Mouse (Mus musculus): ENCODE data around the gene Ccdc183. TPM values are rescaled to one million over a fixed set of nuclear protein-coding genes. Genes with fewer than 3 reads are reported as not detected.

Ccdc183 gene
- polyA plus RNA-seq, 1 experiment, result 0.15 TPM

- TF ChIP-seq GATA1 (IDR thresholded peaks at IDR 0.05; ENCODE audit: borderline replicate concordance, low read length) (no peak), FLI1 (IDR thresholded peaks at IDR 0.05; ENCODE audit: low read length) (no peak)
- no peaks in the 10 kb centered on the region for H3K36me3 ChIP-seq (replicated peaks; ENCODE audit: low read length)
- peaks cover 6% of the 10 kb centered on the region for H3K4me1 ChIP-seq
- H3K9me3 ChIP-seq, result no peaks in the 10 kb centered on the region
- peaks cover 81% of the 10 kb centered on the region for H3K27me3 ChIP-seq (replicated peaks)
- H3K4me3 ChIP-seq (replicated peaks), result no peak within 1 kb of the TSS
Measured at GRCm38 (mm10) chr2:25652902-25653301, 35.4 kb upstream of the Ccdc183 start, which contains the start of gene Lcn8. TSS of gene Lcn8 (plus strand) at chr2:25653120.

- Histone ChIP-seq H3K9me3 (no peaks in the 10 kb centered on the region), H3K4me3 (replicated peaks) (no peak overlapping the region), H3K36me3 (replicated peaks; ENCODE audit: low read length) (no peaks in the 10 kb centered on the region), H3K27me3 (replicated peaks) (peaks cover 55% of the 10 kb centered on the region), H3K4me1 (no peaks in the 10 kb centered on the region)
- no peak for TF ChIP-seq FLI1 (IDR thresholded peaks at IDR 0.05; ENCODE audit: low read length)
- no peak for TF ChIP-seq GATA1 (IDR thresholded peaks at IDR 0.05; ENCODE audit: borderline replicate concordance, low read length)
Measured at GRCm38 (mm10) chr2:25639890-25640289, 22.4 kb upstream of the Ccdc183 start.

- Histone ChIP-seq H3K27me3 (replicated peaks) (peaks cover 47% of the 10 kb centered on the region), H3K9me3 (no peaks in the 10 kb centered on the region), H3K4me3 (replicated peaks) (no peak overlapping the region), H3K4me1 (peaks cover 3% of the 10 kb centered on the region), H3K36me3 (replicated peaks; ENCODE audit: low read length) (no peaks in the 10 kb centered on the region)
- no peak for TF ChIP-seq GATA1 (IDR thresholded peaks at IDR 0.05; ENCODE audit: borderline replicate concordance, low read length)
- TF ChIP-seq FLI1 (IDR thresholded peaks at IDR 0.05; ENCODE audit: low read length), result no peak
Measured at GRCm38 (mm10) chr2:25634046-25634445, 16.6 kb upstream of the Ccdc183 start.

- Histone ChIP-seq H3K27me3 (replicated peaks) (peaks cover 47% of the 10 kb centered on the region), H3K4me3 (replicated peaks) (no peak overlapping the region), H3K4me1 (peaks cover 6% of the 10 kb centered on the region), H3K9me3 (no peaks in the 10 kb centered on the region), H3K36me3 (replicated peaks; ENCODE audit: low read length) (no peaks in the 10 kb centered on the region)
- TF ChIP-seq GATA1 (IDR thresholded peaks at IDR 0.05; ENCODE audit: borderline replicate concordance, low read length), result no peak
- no peak for TF ChIP-seq FLI1 (IDR thresholded peaks at IDR 0.05; ENCODE audit: low read length)
Measured at GRCm38 (mm10) chr2:25633616-25634015, 16.1 kb upstream of the Ccdc183 start.

- TF ChIP-seq GATA1 (IDR thresholded peaks at IDR 0.05; ENCODE audit: borderline replicate concordance, low read length) (no peak), FLI1 (IDR thresholded peaks at IDR 0.05; ENCODE audit: low read length) (no peak)
- H3K4me1 ChIP-seq, result peaks cover 10% of the 10 kb centered on the region
- H3K36me3 ChIP-seq (replicated peaks; ENCODE audit: low read length), result no peaks in the 10 kb centered on the region
- no peaks in the 10 kb centered on the region for H3K9me3 ChIP-seq
- no peak overlapping the region for H3K4me3 ChIP-seq (replicated peaks)
- peaks cover 70% of the 10 kb centered on the region for H3K27me3 ChIP-seq (replicated peaks)
Measured at GRCm38 (mm10) chr2:25628738-25629137, 11.3 kb upstream of the Ccdc183 start.

- peaks cover 69% of the 10 kb centered on the region for H3K27me3 ChIP-seq (replicated peaks)
- peaks cover 10% of the 10 kb centered on the region for H3K4me1 ChIP-seq
- H3K4me3 ChIP-seq (replicated peaks), result peak within 1 kb of the TSS; percentile 33
- H3K36me3 ChIP-seq (replicated peaks; ENCODE audit: low read length), result no peaks in the 10 kb centered on the region
- no peaks in the 10 kb centered on the region for H3K9me3 ChIP-seq
- TF ChIP-seq GATA1 (IDR thresholded peaks at IDR 0.05; ENCODE audit: borderline replicate concordance, low read length) (no peak), FLI1 (IDR thresholded peaks at IDR 0.05; ENCODE audit: low read length) (no peak)
Measured at GRCm38 (mm10) chr2:25627811-25628210, 10.3 kb upstream of the Ccdc183 start, which contains the start of gene Fcna. TSS of gene Fcna (minus strand) at chr2:25628030.

- Histone ChIP-seq H3K4me3 (replicated peaks) (no peak overlapping the region), H3K36me3 (replicated peaks; ENCODE audit: low read length) (no peaks in the 10 kb centered on the region), H3K9me3 (no peaks in the 10 kb centered on the region), H3K4me1 (peaks cover 21% of the 10 kb centered on the region), H3K27me3 (replicated peaks) (peaks cover 71% of the 10 kb centered on the region)
- TF ChIP-seq GATA1 (IDR thresholded peaks at IDR 0.05; ENCODE audit: borderline replicate concordance, low read length), result no peak
- no peak for TF ChIP-seq FLI1 (IDR thresholded peaks at IDR 0.05; ENCODE audit: low read length)
Measured at GRCm38 (mm10) chr2:25625986-25626385, 8.5 kb upstream of the Ccdc183 start.

- no peaks in the 10 kb centered on the region for H3K9me3 ChIP-seq
- H3K4me3 ChIP-seq (replicated peaks), result peak within 1 kb of the TSS; percentile 88
- no peak for TF ChIP-seq GATA1 (IDR thresholded peaks at IDR 0.05; ENCODE audit: borderline replicate concordance, low read length)
- TF ChIP-seq FLI1 (IDR thresholded peaks at IDR 0.05; ENCODE audit: low read length), result no peak
- peaks cover 88% of the 10 kb centered on the region for H3K27me3 ChIP-seq (replicated peaks)
- peaks cover 21% of the 10 kb centered on the region for H3K4me1 ChIP-seq
- H3K36me3 ChIP-seq (replicated peaks; ENCODE audit: low read length), result no peaks in the 10 kb centered on the region
Measured at GRCm38 (mm10) chr2:25621229-25622200, 4.0 kb upstream of the Ccdc183 start, which contains the start of gene Tmem141. TSS of gene Tmem141 (minus strand) at chr2:25622005.

GRCm38 (mm10) chr2:25620852-25621228, 3.4 kb upstream of the Ccdc183 start:
- no peaks in the 10 kb centered on the region for H3K36me3 ChIP-seq (replicated peaks; ENCODE audit: low read length)
- TF ChIP-seq FLI1 (IDR thresholded peaks at IDR 0.05; ENCODE audit: low read length), result no peak
- no peak for TF ChIP-seq GATA1 (IDR thresholded peaks at IDR 0.05; ENCODE audit: borderline replicate concordance, low read length)
- peak overlapping the region; percentile 88 for H3K4me3 ChIP-seq (replicated peaks)
- H3K27me3 ChIP-seq (replicated peaks), result peaks cover 88% of the 10 kb centered on the region
- H3K4me1 ChIP-seq, result peaks cover 21% of the 10 kb centered on the region
- no peaks in the 10 kb centered on the region for H3K9me3 ChIP-seq

- Histone ChIP-seq H3K9me3 (no peaks in the 10 kb centered on the region), H3K4me3 (replicated peaks) (no peak overlapping the region), H3K36me3 (replicated peaks; ENCODE audit: low read length) (no peaks in the 10 kb centered on the region), H3K27me3 (replicated peaks) (peaks cover 89% of the 10 kb centered on the region), H3K4me1 (peaks cover 21% of the 10 kb centered on the region)
- no peak for TF ChIP-seq GATA1 (IDR thresholded peaks at IDR 0.05; ENCODE audit: borderline replicate concordance, low read length)
- TF ChIP-seq FLI1 (IDR thresholded peaks at IDR 0.05; ENCODE audit: low read length), result no peak
Measured at GRCm38 (mm10) chr2:25620386-25620785, 2.9 kb upstream of the Ccdc183 start.
